Mouse (Mus musculus): ENCODE measurements at regions not wholly inside any gene's neighbourhood (a gene's known extent, or its start where the extent isn't known, plus 50 kb on each side); places are given as distances from the start of the nearest gene placed in this dataset.

DNA sequence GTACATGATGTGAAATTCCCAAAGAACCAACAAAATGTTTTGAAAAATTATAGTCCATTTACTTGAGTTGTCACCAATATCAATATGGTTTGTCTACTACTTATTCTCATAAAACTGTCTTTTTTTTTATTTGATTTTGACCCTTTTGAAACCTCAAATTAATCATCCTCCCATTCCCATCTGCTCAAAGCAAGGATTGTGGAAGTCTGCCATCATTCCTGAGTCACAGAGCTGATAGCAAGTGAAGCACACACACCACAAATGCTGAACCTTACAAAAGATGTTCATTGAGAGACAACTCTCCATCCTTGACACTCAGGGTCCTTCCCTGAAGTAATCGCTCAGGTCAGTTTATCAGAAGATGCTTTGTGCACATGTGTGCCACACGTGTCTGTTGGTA lies 82.1 kb upstream of the Kap start:
- H3K27me3 ChIP-seq (ENCODE audit: control insufficient read depth in 1 of 2, insufficient read depth in 2 of 2, low read length in 2 of 2), result peaks cover 0 to 1% of the 10 kb centered on the region in 2 experiments; a peak in 2 of 4 replicates
- H3K27ac ChIP-seq (ENCODE audit: control insufficient read depth, low read depth, low read length), result no peak overlapping the region
- no peak overlapping the region for H3K4me3 ChIP-seq (ENCODE audit: control insufficient read depth in 1 of 2, insufficient read depth in 1 of 2, low read depth in 2 of 2, low read length in 2 of 2)
- no peak overlapping the region for H3K9ac ChIP-seq (ENCODE audit: control insufficient read depth, low read depth, low read length, poor library complexity, severe bottlenecking)
- TF ChIP-seq ZC3H11A (IDR thresholded peaks at IDR 0.05; ENCODE audit: low read depth, low read length) (no peak), NRF1 (IDR thresholded peaks at IDR 0.05; ENCODE audit: insufficient read depth, low read depth, low read length, poor library complexity, severe bottlenecking) (no peak), EP300 (IDR thresholded peaks at IDR 0.05; ENCODE audit: low read depth in 1 of 2, low read length in 2 of 2) (no peak)
- no peak for DNase-seq (ENCODE audit: low read depth, low spot score)
- no peaks in the 10 kb centered on the region for H3K79me2 ChIP-seq (ENCODE audit: control insufficient read depth, insufficient read depth, low read length, poor library complexity)
- no peaks in the 10 kb centered on the region for H3K9me3 ChIP-seq (replicated peaks; ENCODE audit: insufficient read depth, low read length)
- no peaks in the 10 kb centered on the region for H3K36me3 ChIP-seq (ENCODE audit: control insufficient read depth in 1 of 2, insufficient read depth in 2 of 2, low read length in 2 of 2)
- H3K4me1 ChIP-seq (ENCODE audit: control insufficient read depth in 1 of 2, insufficient read depth in 2 of 2, low read length in 2 of 2), result no peaks in the 10 kb centered on the region

- H3K36me3 ChIP-seq (ENCODE audit: control insufficient read depth in 1 of 2, insufficient read depth in 2 of 2, low read length in 2 of 2), result no peaks in the 10 kb centered on the region
- no peaks in the 10 kb centered on the region for H3K4me1 ChIP-seq (ENCODE audit: control insufficient read depth in 1 of 2, insufficient read depth in 2 of 2, low read length in 2 of 2)
- no peaks in the 10 kb centered on the region for H3K27me3 ChIP-seq (ENCODE audit: control insufficient read depth in 1 of 2, insufficient read depth in 2 of 2, low read length in 2 of 2)
- no peak for TF ChIP-seq ZMIZ1 (IDR thresholded peaks at IDR 0.05; ENCODE audit: low read depth, low read length)
- no peak for TF ChIP-seq MXI1 (IDR thresholded peaks at IDR 0.05; ENCODE audit: low read depth, low read length)
- TF ChIP-seq NELFE (IDR thresholded peaks at IDR 0.05; ENCODE audit: low read depth, low read length), result no peak
- TF ChIP-seq TCF12 (IDR thresholded peaks at IDR 0.05; ENCODE audit: low read depth, low read length), result no peak
- no peak for TF ChIP-seq GATA1 (IDR thresholded peaks at IDR 0.05; ENCODE audit: low read depth, low read length)
- no peak for TF ChIP-seq USF2 (IDR thresholded peaks at IDR 0.05; ENCODE audit: borderline replicate concordance in 1 of 2, insufficient read depth in 1 of 2, low read depth in 1 of 2, low read length in 2 of 2)
- no peak for TF ChIP-seq HCFC1 (IDR thresholded peaks at IDR 0.05; ENCODE audit: low read depth, low read length)
- TF ChIP-seq MYB (IDR thresholded peaks at IDR 0.05; ENCODE audit: low read depth, low read length), result no peak
- no peak for DNase-seq (ENCODE audit: low read depth, low spot score)
- no peak overlapping the region for H3K9ac ChIP-seq (ENCODE audit: control insufficient read depth, low read depth, low read length, poor library complexity, severe bottlenecking)
- no peaks in the 10 kb centered on the region for H3K9me3 ChIP-seq (replicated peaks; ENCODE audit: insufficient read depth, low read length)
- H3K4me3 ChIP-seq (ENCODE audit: control insufficient read depth in 1 of 2, insufficient read depth in 1 of 2, low read depth in 2 of 2, low read length in 2 of 2), result no peak overlapping the region
- no peaks in the 10 kb centered on the region for H3K79me2 ChIP-seq (ENCODE audit: control insufficient read depth, insufficient read depth, low read length, poor library complexity)
- H3K27ac ChIP-seq (ENCODE audit: control insufficient read depth, low read depth, low read length), result no peak overlapping the region
Measured at GRCm38 (mm10) chr6:133959902-133960634, 75.4 kb upstream of the Etv6 start.

GRCm38 (mm10) chr6:133960713-133961112 lies 74.8 kb upstream of the Etv6 start:
- Histone ChIP-seq H3K9me3 (replicated peaks; ENCODE audit: insufficient read depth, low read length) (no peaks in the 10 kb centered on the region), H3K36me3 (ENCODE audit: control insufficient read depth in 1 of 2, insufficient read depth in 2 of 2, low read length in 2 of 2) (no peaks in the 10 kb centered on the region), H3K4me3 (ENCODE audit: control insufficient read depth in 1 of 2, insufficient read depth in 1 of 2, low read depth in 2 of 2, low read length in 2 of 2) (no peak overlapping the region), H3K4me1 (ENCODE audit: control insufficient read depth in 1 of 2, insufficient read depth in 2 of 2, low read length in 2 of 2) (no peaks in the 10 kb centered on the region), H3K27ac (ENCODE audit: control insufficient read depth, low read depth, low read length) (no peak overlapping the region), H3K9ac (ENCODE audit: control insufficient read depth, low read depth, low read length, poor library complexity, severe bottlenecking) (no peak overlapping the region), H3K27me3 (ENCODE audit: control insufficient read depth in 1 of 2, insufficient read depth in 2 of 2, low read length in 2 of 2) (no peaks in the 10 kb centered on the region), H3K79me2 (ENCODE audit: control insufficient read depth, insufficient read depth, low read length, poor library complexity) (no peaks in the 10 kb centered on the region)
- peak; percentile 88 for DNase-seq (ENCODE audit: low read depth, low spot score)
- TF ChIP-seq USF2 (IDR thresholded peaks at IDR 0.05; ENCODE audit: borderline replicate concordance in 1 of 2, insufficient read depth in 1 of 2, low read depth in 1 of 2, low read length in 2 of 2), result no peak
- TF ChIP-seq ETS1 (IDR thresholded peaks at IDR 0.05; ENCODE audit: low read depth, low read length), result no peak
- TF ChIP-seq TCF12 (IDR thresholded peaks at IDR 0.05; ENCODE audit: low read depth, low read length), result no peak
- TF ChIP-seq GABPA (IDR thresholded peaks at IDR 0.05; ENCODE audit: low read depth, low read length), result no peak
- TF ChIP-seq POLR2AphosphoS2 (IDR thresholded peaks at IDR 0.05; ENCODE audit: low read length), result no peak
- TF ChIP-seq MAZ (IDR thresholded peaks at IDR 0.05; ENCODE audit: low read depth, low read length), result no peak
- TF ChIP-seq ZMIZ1 (IDR thresholded peaks at IDR 0.05; ENCODE audit: low read depth, low read length), result no peak
- TF ChIP-seq SIN3A (IDR thresholded peaks at IDR 0.05; ENCODE audit: low read length), result peak; percentile 59; the same call in 1 of the 2 replicates
- peak; percentile 75; the same call in 1 of the 2 replicates for TF ChIP-seq ZNF384 (IDR thresholded peaks at IDR 0.05; ENCODE audit: low read depth, low read length)
- TF ChIP-seq UBTF (IDR thresholded peaks at IDR 0.05; ENCODE audit: borderline replicate concordance, insufficient read depth, low read depth, low read length), result no peak
- no peak for TF ChIP-seq CHD1 (IDR thresholded peaks at IDR 0.05; ENCODE audit: low read depth, low read length)
- no peak for TF ChIP-seq E2F4 (IDR thresholded peaks at IDR 0.05; ENCODE audit: borderline replicate concordance, low read depth, low read length)
- no peak for TF ChIP-seq MXI1 (IDR thresholded peaks at IDR 0.05; ENCODE audit: low read depth, low read length)
- peak; percentile 99 for TF ChIP-seq ZC3H11A (IDR thresholded peaks at IDR 0.05; ENCODE audit: low read depth, low read length)
- TF ChIP-seq RCOR1 (IDR thresholded peaks at IDR 0.05; ENCODE audit: low read depth, low read length), result no peak
- no peak for TF ChIP-seq TAL1 (IDR thresholded peaks at IDR 0.05; ENCODE audit: low read length)
- no peak for TF ChIP-seq POLR2AphosphoS5 (IDR thresholded peaks at IDR 0.05; ENCODE audit: borderline replicate concordance, low read depth, low read length)

Data from MEL (cell line).